Comparison of ENCODE assay signal across 8 mouse cellular contexts in the genomic region with DNA sequence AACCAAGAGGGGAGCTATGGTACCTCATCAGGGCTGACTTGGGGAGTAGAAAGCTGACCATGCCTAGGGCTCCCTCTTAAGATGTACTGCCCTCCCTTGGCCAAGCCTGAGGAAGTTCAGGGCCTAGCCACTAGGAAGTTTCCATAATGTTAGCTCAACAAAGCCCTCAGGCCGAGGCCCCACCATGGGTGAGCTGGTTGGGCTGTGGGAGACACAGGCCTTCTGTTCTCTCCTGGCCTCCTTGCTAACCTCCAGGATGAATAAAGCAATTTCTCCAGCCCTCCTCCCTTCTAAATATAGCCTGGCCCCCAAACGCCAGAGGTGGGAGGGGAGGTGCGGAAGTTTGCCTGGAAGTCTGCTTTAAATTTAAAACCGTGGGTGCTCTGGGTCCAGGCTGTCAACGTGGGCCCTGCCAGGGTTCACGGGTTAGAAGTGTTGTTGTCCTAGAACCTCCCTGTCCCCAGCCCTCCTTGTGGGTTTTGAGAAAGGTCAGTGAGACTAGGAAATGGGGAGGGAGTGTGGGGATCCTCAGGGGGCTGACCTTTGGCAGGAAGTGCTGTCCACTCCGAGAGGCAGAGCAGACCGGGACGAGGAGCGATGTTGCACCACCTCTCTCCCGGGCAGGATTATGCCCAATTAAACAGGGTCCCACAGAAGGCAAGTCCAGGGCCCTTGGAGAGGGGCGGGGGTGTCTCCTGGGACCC. TPM values are rescaled to one million over a fixed set of nuclear protein-coding genes. Genes with fewer than 3 reads are reported as not detected.
DNase-seq lines count a peak whose midpoint lies in the region; ATAC-seq lines count a peak whose summit lies in the region.

No protein-coding gene starts in this region.

- H3K27ac ChIP-seq in forebrain, embryonic 15.5 days (replicated peaks) = no peak overlapping the region
- peak overlapping the region; percentile 56 for H3K27ac ChIP-seq in kidney, embryonic 14.5 days (ENCODE audit: low read depth, low read length)
- H3K27ac ChIP-seq in midbrain, embryonic 15.5 days = no peak overlapping the region

- H3K4me1 ChIP-seq in forebrain, embryonic 15.5 days = peaks cover 38% of the 10 kb centered on the region
- H3K4me1 ChIP-seq in kidney, embryonic 14.5 days (ENCODE audit: control insufficient read depth, insufficient read depth, low read length) = peaks cover 18% of the 10 kb centered on the region
- peaks cover 35% of the 10 kb centered on the region for H3K4me1 ChIP-seq in midbrain, embryonic 15.5 days

- no peak; the same call in none of the 2 replicates for ATAC-seq in forebrain, embryonic 15.5 days (replicated peaks)
- peak; percentile 12; the same call in 1 of the 2 replicates for ATAC-seq in kidney, embryonic 14.5 days (ENCODE audit: low FRiP score, low TSS enrichment)
- ATAC-seq in midbrain, embryonic 15.5 days (replicated peaks) = peak; percentile 16; the same call in 1 of the 2 replicates
- no peak; the same call in 1 of the 2 replicates for ATAC-seq in frontal cortex, adult (ENCODE audit: low TSS enrichment)

- peak overlapping the region; percentile 35 for H3K4me3 ChIP-seq in forebrain, embryonic 15.5 days
- peak overlapping the region; percentile 32 for H3K4me3 ChIP-seq in kidney, embryonic 14.5 days (ENCODE audit: low read length)
- peak overlapping the region; percentile 33 for H3K4me3 ChIP-seq in midbrain, embryonic 15.5 days

- H3K9me3 ChIP-seq in forebrain, embryonic 15.5 days = no peaks in the 10 kb centered on the region
- H3K9me3 ChIP-seq in kidney, embryonic 14.5 days (ENCODE audit: control insufficient read depth, low read length) = no peaks in the 10 kb centered on the region
- H3K9me3 ChIP-seq in midbrain, embryonic 15.5 days = no peaks in the 10 kb centered on the region

- intact Hi-C loops in gastrocnemius, postnatal 14 days (cut with DNase I; ENCODE audit: low total_unique reads) = loop anchor here (5.0 kb wide), 1 partner anchor 140 kb away; a partner anchor contains a TSS
- intact Hi-C loops in gastrocnemius, postnatal 36 days (cut with DNase I) = loop anchor here (5.0 kb wide), 2 partner anchors 75 to 140 kb away; a partner anchor contains a TSS

- H3K9ac ChIP-seq in forebrain, embryonic 15.5 days (replicated peaks) = peak overlapping the region; percentile 31
- peak overlapping the region; percentile 45; the same call in 1 of the 2 replicates for H3K9ac ChIP-seq in kidney, embryonic 14.5 days (ENCODE audit: low read depth, low read length)
- peak overlapping the region; percentile 34 for H3K9ac ChIP-seq in midbrain, embryonic 15.5 days

- 25% methylated on average over 12 of the region's 12 CpGs for WGBS in forebrain, embryonic 15.5 days
- WGBS in kidney, embryonic 14.5 days = 16% methylated on average over 12 of the region's 12 CpGs
- WGBS in midbrain, embryonic 15.5 days = 27% methylated on average over 12 of the region's 12 CpGs

- peak; percentile 38 for DNase-seq in gastrocnemius, postnatal 14 days
- no peak for DNase-seq in gastrocnemius, postnatal 36 days
- no peak for DNase-seq in frontal cortex, postnatal 25 days (ENCODE audit: low spot score in 2 of 2)
- DNase-seq in ovary, postnatal 36 days (ENCODE audit: low spot score) = no peak

- H3K36me3 ChIP-seq in forebrain, embryonic 15.5 days = no peaks in the 10 kb centered on the region
- no peaks in the 10 kb centered on the region for H3K36me3 ChIP-seq in kidney, embryonic 14.5 days (ENCODE audit: control insufficient read depth, insufficient read depth, low read length)
- no peaks in the 10 kb centered on the region for H3K36me3 ChIP-seq in midbrain, embryonic 15.5 days (replicated peaks)

- no peaks in the 10 kb centered on the region; the same call in 1 of the 2 replicates for H3K27me3 ChIP-seq in forebrain, embryonic 15.5 days
- peaks cover 1% of the 10 kb centered on the region for H3K27me3 ChIP-seq in kidney, embryonic 14.5 days (ENCODE audit: control insufficient read depth, insufficient read depth, low read length)
- peaks cover 4% of the 10 kb centered on the region; the same call in 1 of the 2 replicates for H3K27me3 ChIP-seq in midbrain, embryonic 15.5 days (replicated peaks)

- H3K4me2 ChIP-seq in forebrain, embryonic 15.5 days (replicated peaks) = peak overlapping the region; percentile 45
- H3K4me2 ChIP-seq in kidney, embryonic 14.5 days (replicated peaks; ENCODE audit: low read depth, low read length) = peak overlapping the region; percentile 49
- peak overlapping the region; percentile 52 for H3K4me2 ChIP-seq in midbrain, embryonic 15.5 days

RNA-seq across cellular contexts. Expression of a gene that starts 4.1 kb away (rescaled TPM):
- total RNA-seq in gastrocnemius, postnatal 14 days (2021) = 10 to 100 TPM; 12.8 to 23.8 TPM
- 1 to 10 TPM; 1.8 to 4.6 TPM for total RNA-seq in gastrocnemius, postnatal 36 days (2021)
- 1.7 and 2.0 TPM in 2 replicates for polyA plus RNA-seq in forebrain, embryonic 15.5 days (2015; fragmentation: Nextera tagmentation; extraction: Ambion mirVana)
- polyA plus RNA-seq in kidney, embryonic 14.5 days (2014; fragmentation: Nextera tagmentation; extraction: Ambion mirVana) = 10.8 and 10.9 TPM in 2 replicates
- polyA plus RNA-seq in midbrain, embryonic 15.5 days (2015; fragmentation: Nextera tagmentation; extraction: Ambion mirVana) = 1.9 and 2.8 TPM in 2 replicates

RNA-seq across cellular contexts. Expression of a gene that starts 6.1 kb away (rescaled TPM):
- total RNA-seq in gastrocnemius, postnatal 14 days (2021) = not detected
- not detected for total RNA-seq in gastrocnemius, postnatal 36 days (2021)
- polyA plus RNA-seq in forebrain, embryonic 15.5 days (2015; fragmentation: Nextera tagmentation; extraction: Ambion mirVana) = 1.6 and 2.2 TPM in 2 replicates
- 5.8 and 9.9 TPM in 2 replicates for polyA plus RNA-seq in kidney, embryonic 14.5 days (2014; fragmentation: Nextera tagmentation; extraction: Ambion mirVana)
- 3.2 and 3.5 TPM in 2 replicates for polyA plus RNA-seq in midbrain, embryonic 15.5 days (2015; fragmentation: Nextera tagmentation; extraction: Ambion mirVana)

RNA-seq across cellular contexts. Expression of a gene that starts 29.5 kb away (rescaled TPM):
- 10 to 100 TPM; 22.7 to 46.6 TPM for total RNA-seq in gastrocnemius, postnatal 14 days (2021)
- total RNA-seq in gastrocnemius, postnatal 36 days (2021) = 10 to 100 TPM; 22.0 to 22.6 TPM
- 0.51 and 1.1 TPM in 2 replicates for polyA plus RNA-seq in forebrain, embryonic 15.5 days (2015; fragmentation: Nextera tagmentation; extraction: Ambion mirVana)
- polyA plus RNA-seq in kidney, embryonic 14.5 days (2014; fragmentation: Nextera tagmentation; extraction: Ambion mirVana) = 16.5 and 18.8 TPM in 2 replicates
- polyA plus RNA-seq in midbrain, embryonic 15.5 days (2015; fragmentation: Nextera tagmentation; extraction: Ambion mirVana) = 0.38 and 1.3 TPM in 2 replicates

RNA-seq across cellular contexts. Expression of a gene that starts 35.2 kb away (rescaled TPM):
- total RNA-seq in gastrocnemius, postnatal 14 days (2021) = 10 to 100 TPM; 32.2 to 34.1 TPM
- 10 to 100 TPM; 18.6 to 18.7 TPM for total RNA-seq in gastrocnemius, postnatal 36 days (2021)
- 33.9 and 35.5 TPM in 2 replicates for polyA plus RNA-seq in forebrain, embryonic 15.5 days (2015; fragmentation: Nextera tagmentation; extraction: Ambion mirVana)
- polyA plus RNA-seq in kidney, embryonic 14.5 days (2014; fragmentation: Nextera tagmentation; extraction: Ambion mirVana) = 43.4 and 44.3 TPM in 2 replicates
- polyA plus RNA-seq in midbrain, embryonic 15.5 days (2015; fragmentation: Nextera tagmentation; extraction: Ambion mirVana) = 44.7 and 44.9 TPM in 2 replicates

Comparison
In these comparisons a context has a peak if more than half of its experiments do, and no peak if none do; other contexts are left out.
1. ATAC-seq: peak in kidney, embryonic 14.5 days (single experiment) and midbrain, embryonic 15.5 days (single experiment); none in forebrain, embryonic 15.5 days (single experiment) and frontal cortex, adult (single experiment).
2. Peak in every context shown above with its lines, with median percentiles within 50 percentile points of each other: H3K4me2 ChIP-seq, H3K4me3 ChIP-seq and H3K9ac ChIP-seq.